Mouse (Mus musculus): ENCODE data around the gene Pde6g.
"Not testable (repeated sequence)": the region's sequence is repeated elsewhere in the genome, so short reads cannot be mapped to it uniquely, and the experiment has no call there.

The Pde6g gene

GRCm38 (mm10) chr11:120422651-120423568 lies 30.4 kb downstream of the Pde6g start:
- DNase-seq (ENCODE audit: low read depth, low spot score), result no peak

GRCm38 (mm10) chr11:120418592-120418991 lies 34.7 kb downstream of the Pde6g start:
- no peak for DNase-seq (ENCODE audit: low read depth, low spot score)

- DNase-seq (ENCODE audit: low read depth, low spot score), result no peak
Measured at GRCm38 (mm10) chr11:120417852-120418251, 35.4 kb downstream of the Pde6g start.

GRCm38 (mm10) chr11:120413621-120414020 lies 39.7 kb downstream of the Pde6g start:
- not testable (repeated sequence) for DNase-seq (ENCODE audit: low read depth, low spot score)

GRCm38 (mm10) chr11:120406445-120406844 lies 46.9 kb downstream of the Pde6g start:
- DNase-seq (ENCODE audit: low read depth, low spot score), result no peak

GRCm38 (mm10) chr11:120405867-120406266 lies 47.4 kb downstream of the Pde6g start:
- no peak for DNase-seq (ENCODE audit: low read depth, low spot score)

- no peak for DNase-seq (ENCODE audit: low read depth, low spot score)
Measured at GRCm38 (mm10) chr11:120404814-120405213, 48.5 kb downstream of the Pde6g start.

- no peak for DNase-seq (ENCODE audit: low read depth, low spot score)
Measured at GRCm38 (mm10) chr11:120399319-120399718, 54.0 kb downstream of the Pde6g start.

All from c-Kit-negative CD71-positive TER-119-positive erythroid progenitor cells, embryonic 14.5 days (primary cell).